Mouse (Mus musculus) Patski (cell line): ENCODE data around the gene Gtf2ird2. TPM values are rescaled to one million over a fixed set of nuclear protein-coding genes. Genes with fewer than 3 reads are reported as not detected.

Experiments
- ATAC-seq: fragments of 100-300 bp; one replicate; pipeline ENCODE4 v1.8.0; 2021
- CTCF ChIA-PET: fragments of 350-600 bp; sonication (Branson Sonifier 250); formaldehyde crosslinking; loops from one replicate; lab custom pipeline; 2022; ENCODE audit warnings: inconsistent platforms; lab: Charles Lee
- POLR2A ChIA-PET: fragments of 350-600 bp; sonication (Branson Sonifier 250); formaldehyde crosslinking; loops from one replicate; lab custom pipeline; 2022; ENCODE audit warnings: antibody characterized with exemption, inconsistent platforms; lab: Charles Lee
- DNase-seq: peaks from one replicate; pipeline ENCODE4 v3.0.0-alpha.2; 2011; ENCODE audit warnings: low read depth, low spot score
- H3K27me3 ChIP-seq: fragments of 371-371 bp; one replicate; pipeline ENCODE4 v1.5.1; 2021
- CTCF ChIP-seq: fragments of 100-300 bp; IDR thresholded peaks from one replicate; pipeline ENCODE4 v1.5.1; 2021
- in situ Hi-C: fragments of 300-500 bp; cut with MboI; formaldehyde crosslinking; loops from 3 replicates; pipeline ENCODE4 v1.11.1; 2018; ENCODE audit warnings: low pct_unique_long_range_greater_than_20kb, mixed read lengths
- polyA plus RNA-seq: library from polyadenylated mRNA; unstranded; gene quantifications from one replicate; pipeline ENCODE4 v1.2.3, GENCODE M21; 2021

Gene Gtf2ird2
- polyA plus RNA-seq, 1 experiment from 2014 or later, result 11.1 TPM

DNA sequence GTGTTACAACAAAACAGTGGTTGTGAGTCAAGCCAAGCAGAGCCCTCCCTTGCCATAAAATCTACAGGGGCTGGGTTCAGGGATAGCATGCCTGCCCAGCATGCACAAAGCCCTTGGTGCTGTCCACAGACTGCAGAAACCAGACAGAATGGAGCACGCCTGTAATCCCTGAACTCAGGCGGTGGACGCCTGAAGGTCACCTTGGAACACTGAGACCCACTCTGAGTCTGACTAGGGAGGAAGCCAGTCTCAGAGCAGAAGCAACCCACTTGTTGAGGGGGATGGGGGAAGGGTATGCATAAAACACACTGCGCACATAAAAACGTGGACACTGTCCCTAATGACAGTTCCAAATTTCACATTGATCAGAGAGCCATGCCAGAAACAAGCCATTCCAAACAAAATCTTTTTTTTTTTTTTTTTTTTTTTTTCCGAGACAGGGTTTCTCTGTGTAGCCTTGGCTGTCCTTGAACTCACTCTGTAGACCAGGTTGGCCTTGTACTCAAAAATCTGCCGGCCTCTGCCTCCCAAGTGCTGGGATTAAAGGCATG is 27.8 kb upstream of the Gtf2ird2 start:
- ATAC-seq, result no peak
- no peak for TF ChIP-seq CTCF
- H3K27me3 ChIP-seq, result no peaks in the 10 kb centered on the region

DNA sequence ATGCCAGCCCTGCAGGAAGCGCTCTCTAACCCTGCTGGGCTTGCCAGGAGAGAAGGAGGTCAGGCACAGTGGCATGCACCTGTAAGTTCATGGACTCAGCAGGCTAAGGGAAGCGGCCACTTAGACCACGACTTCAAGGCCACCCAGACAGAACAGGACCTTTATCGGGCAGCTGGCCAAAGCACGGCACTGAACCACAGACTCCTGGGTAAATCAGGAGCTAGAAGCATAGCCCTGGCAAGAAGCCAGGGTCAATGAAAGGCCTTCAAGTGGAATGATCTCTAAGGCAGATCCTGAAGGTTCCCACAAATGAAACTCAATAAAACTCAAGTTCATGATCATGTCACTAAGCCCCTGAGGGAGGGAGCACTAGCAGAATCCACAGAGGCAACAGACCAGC is 19.1 kb upstream of the Gtf2ird2 start:
- ATAC-seq, result peak; percentile 39
- DNase-seq, result no peak
- POLR2A ChIA-PET, result interaction anchor here (0.9 kb wide), 1 partner anchor 11 kb away, joined by 3 read pairs; the partner anchor contains the start of gene Rcc1l
- H3K27me3 ChIP-seq, result no peaks in the 10 kb centered on the region
- in situ Hi-C loops, result no loop called here
- CTCF ChIA-PET, result no interaction called here
- no peak for TF ChIP-seq CTCF

More for the DNA sequence above, 27.8 kb upstream of the Gtf2ird2 start:
- in situ Hi-C loops, result no loop called here
- CTCF ChIA-PET, result no interaction called here
- POLR2A ChIA-PET, result no interaction called here
- DNase-seq, result no peak

DNA sequence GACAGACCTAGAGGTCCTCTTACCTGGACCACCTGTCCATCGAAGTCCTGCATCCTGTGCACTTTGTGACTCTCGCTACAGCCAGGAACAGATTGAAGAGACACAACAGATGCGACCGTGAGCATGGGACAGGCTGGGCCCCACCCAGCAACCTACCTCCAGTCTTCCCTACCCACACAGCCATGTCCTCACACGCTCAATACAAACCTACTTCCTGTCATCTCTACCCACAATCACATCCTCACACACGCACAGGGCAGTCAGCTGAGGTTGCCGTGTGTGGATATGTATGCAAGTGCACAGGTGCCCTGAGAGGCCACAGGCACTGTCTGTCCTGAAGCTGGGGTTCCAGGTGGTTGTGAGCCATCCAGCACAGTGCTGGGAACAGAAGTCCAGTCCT is 17.2 kb upstream of the Gtf2ird2 start:
- ChIA-PET CTCF (no interaction called here), POLR2A (no interaction called here)
- no peaks in the 10 kb centered on the region for H3K27me3 ChIP-seq
- DNase-seq, result no peak
- no peak for ATAC-seq
- TF ChIP-seq CTCF, result no peak
- in situ Hi-C loops, result no loop called here

DNA sequence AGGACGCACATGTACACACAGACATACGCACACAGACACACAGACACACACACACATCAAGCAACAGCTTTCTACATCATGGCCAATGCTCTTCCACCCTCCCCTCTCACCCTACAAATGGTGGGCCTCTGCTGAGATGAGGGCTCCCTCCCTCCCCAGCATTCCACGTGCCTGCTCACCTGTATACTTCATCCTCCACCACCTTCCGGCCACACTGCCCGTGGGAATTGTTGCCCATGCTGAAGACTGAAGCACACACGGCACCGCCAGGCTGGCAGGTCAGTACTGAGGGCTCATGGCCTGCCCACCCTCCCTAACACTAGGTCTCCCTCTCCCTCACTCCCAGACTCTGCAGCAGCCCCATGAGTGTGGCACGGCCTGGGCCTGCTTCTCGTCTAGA is 15.8 kb upstream of the Gtf2ird2 start:
- TF ChIP-seq CTCF, result no peak
- no peak for ATAC-seq
- no peaks in the 10 kb centered on the region for H3K27me3 ChIP-seq
- POLR2A ChIA-PET, result no interaction called here
- CTCF ChIA-PET, result no interaction called here
- in situ Hi-C loops, result no loop called here
- DNase-seq, result no peak

DNA sequence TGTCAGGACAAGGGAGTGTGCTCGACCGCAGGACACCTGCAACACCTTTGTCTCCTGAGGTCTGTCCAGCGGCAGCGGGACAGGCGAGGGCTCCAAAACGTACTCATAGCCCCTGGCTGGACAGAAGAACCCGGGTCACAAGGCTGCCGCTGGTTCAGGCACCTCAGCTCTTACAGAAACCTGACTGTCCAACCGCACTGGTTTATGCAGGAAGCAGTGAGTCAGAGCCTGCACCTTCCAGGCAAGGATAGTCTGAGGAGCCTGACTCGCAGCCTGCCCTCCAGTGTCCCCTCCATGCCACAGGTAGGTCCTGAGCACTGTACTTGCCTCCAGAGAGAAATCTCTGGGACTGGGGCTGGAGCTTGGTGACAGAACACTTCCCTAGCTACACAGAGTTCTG is 14.6 kb upstream of the Gtf2ird2 start:
- ATAC-seq (no peak), DNase-seq (no peak)
- in situ Hi-C loops, result no loop called here
- no peak for TF ChIP-seq CTCF
- ChIA-PET POLR2A (no interaction called here), CTCF (no interaction called here)
- H3K27me3 ChIP-seq, result no peaks in the 10 kb centered on the region

DNA sequence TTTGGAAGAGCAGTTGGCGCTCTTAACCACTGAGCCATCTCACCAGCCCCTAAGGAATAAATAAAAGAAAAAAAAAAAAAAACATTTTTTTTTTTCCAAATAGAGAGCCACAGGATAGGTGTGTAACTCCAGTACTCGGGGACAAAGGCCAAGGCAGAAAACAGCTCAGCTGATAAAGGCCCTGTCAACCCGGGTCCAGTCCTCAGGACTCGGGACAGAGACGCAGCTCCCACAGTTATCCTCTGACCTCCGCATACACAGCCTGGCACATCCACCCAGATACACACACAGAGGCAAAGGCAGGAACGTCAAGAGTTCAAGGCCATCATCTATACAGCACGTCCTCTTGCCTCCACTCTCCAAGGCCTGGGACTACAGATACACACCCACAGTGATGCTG is 13.7 kb upstream of the Gtf2ird2 start:
- ATAC-seq (no peak), DNase-seq (no peak)

DNA sequence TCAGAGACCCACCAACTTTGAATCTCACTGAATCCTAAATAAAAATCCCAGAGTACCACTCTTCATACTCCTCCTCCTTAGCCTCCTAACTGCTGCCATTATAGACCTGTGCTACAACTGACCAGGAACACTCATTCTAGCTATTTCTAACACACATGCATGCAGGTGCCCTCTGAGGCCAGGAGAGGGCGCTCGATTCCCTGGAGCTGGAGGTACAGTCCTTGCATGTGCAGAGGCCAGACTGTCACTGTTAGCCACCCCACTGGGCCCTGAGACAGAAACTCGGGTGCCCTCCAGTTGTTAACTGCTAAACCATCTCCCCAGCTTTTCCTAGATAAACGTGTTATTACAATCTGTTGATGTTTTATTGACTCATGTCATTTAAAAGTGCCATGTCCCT is 10.6 kb upstream of the Gtf2ird2 start:
- ChIA-PET CTCF (interaction anchor here (0.7 to 1.2 kb wide), 3 partner anchors 11 to 50 kb away, joined by 3 read pairs; no protein-coding TSS in a partner anchor), POLR2A (no interaction called here)
- H3K27me3 ChIP-seq, result no peaks in the 10 kb centered on the region
- ATAC-seq, result no peak
- TF ChIP-seq CTCF, result no peak
- in situ Hi-C loops, result no loop called here
- DNase-seq, result no peak

More for the DNA sequence above, 13.7 kb upstream of the Gtf2ird2 start:
- in situ Hi-C loops, result no loop called here
- ChIA-PET CTCF (no interaction called here), POLR2A (interaction anchor here (0.7 kb wide), 2 partner anchors 17 to 127 kb away, joined by 3 to 4 read pairs; no protein-coding TSS in a partner anchor)
- TF ChIP-seq CTCF, result no peak
- H3K27me3 ChIP-seq, result no peaks in the 10 kb centered on the region

DNA sequence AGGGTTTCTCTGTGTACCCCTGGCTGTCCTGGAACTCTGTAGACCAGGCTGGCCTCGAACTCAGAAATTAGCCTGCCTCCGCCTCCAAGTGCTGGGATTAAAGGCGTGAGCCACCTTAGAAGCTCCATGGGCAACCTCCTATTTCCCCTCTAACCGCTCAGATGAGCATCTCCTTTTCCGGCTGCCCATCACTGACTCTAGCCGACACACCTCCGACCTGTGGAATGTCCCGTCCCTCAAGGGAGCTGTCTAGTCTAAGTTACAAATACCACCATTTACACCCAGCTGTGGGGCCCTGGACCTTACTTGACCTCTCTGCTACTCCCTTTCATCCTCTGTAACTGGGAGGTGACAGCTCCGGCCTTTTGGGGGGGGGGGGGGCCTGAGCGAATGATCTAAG is 8.1 kb upstream of the Gtf2ird2 start:
- in situ Hi-C loops, result no loop called here
- peak; percentile 44 for ATAC-seq
- ChIA-PET POLR2A (interaction anchor here (1.0 to 1.3 kb wide), 2 partner anchors 11 to 77 kb away, joined by 3 read pairs; no protein-coding TSS in a partner anchor), CTCF (interaction anchor here (1.5 kb wide), 2 partner anchors 14 to 26 kb away, joined by 3 read pairs; no protein-coding TSS in a partner anchor)
- H3K27me3 ChIP-seq, result no peaks in the 10 kb centered on the region
- TF ChIP-seq CTCF, result no peak
- DNase-seq, result no peak

DNA sequence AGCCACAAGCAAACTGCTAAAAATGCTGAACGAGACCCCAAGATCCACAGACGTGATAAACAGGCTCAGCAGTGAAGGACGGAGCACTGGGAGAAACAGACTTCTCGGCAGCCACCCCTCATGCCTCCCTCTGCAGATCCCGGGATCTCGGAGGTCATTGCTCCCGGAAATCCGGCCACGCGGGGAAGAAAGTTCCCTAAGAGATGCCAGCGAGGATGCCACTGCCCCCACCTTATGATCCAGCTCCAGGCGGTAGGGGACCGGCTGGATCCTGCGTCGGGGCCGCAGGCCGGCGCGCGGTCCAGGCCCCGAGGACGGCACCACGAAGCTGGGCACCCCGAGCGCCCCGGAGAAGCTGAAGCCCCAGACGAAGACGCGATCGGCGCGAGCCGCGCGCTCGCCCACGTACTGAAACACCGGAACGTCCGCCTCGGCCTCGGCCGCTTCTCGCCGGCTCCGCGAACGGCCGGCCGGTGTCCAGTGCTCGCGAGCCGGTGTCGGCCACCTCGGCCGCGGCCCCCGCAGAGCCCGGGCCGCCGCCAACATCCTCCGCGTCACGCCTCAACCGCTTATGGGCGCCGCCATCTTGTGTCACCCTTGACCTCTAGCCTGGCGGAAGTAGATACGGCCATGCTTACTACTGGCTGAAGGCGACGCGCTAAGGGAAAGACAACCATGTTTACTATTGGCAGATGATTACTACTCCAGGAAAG is 7.5 kb upstream of the Gtf2ird2 start, which contains the start of gene Rcc1l:
Rcc1l (minus strand) TSS at position 606 of the 713 bp plus-strand sequence.
- H3K27me3 ChIP-seq, result no peaks in the 10 kb centered on the region
- CTCF ChIA-PET, result interaction anchor here (1.5 kb wide), 1 partner anchor 27 kb away, joined by 3 read pairs; no protein-coding TSS in a partner anchor
- TF ChIP-seq CTCF, result no peak
- POLR2A ChIA-PET, result interaction anchor here (0.7 to 1.3 kb wide), 3 partner anchors 12 to 137 kb away, joined by 3 to 4 read pairs (median 3); no protein-coding TSS in a partner anchor
- DNase-seq (no peak), ATAC-seq (peak; percentile 67)
- in situ Hi-C loops, result no loop called here

DNA sequence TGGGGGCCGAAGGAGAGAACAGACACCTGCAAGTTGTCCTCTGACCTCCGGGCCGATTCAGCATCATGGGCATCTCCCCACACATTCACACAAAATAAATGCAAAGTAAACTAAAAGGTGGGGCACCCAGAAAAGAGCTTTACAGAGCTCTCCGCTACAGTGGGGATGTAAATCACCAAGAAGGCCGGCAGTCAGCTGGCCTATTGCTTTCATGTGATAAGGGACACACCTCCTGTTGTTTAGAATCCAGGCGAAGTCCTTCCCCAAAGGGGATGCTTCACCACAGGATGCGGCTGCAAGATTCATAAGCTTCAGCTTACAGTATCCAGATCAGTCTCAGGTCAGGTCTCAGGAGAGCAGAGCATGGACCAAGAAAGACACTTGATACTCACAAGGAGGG is 5.3 kb upstream of the Gtf2ird2 start:
- ChIA-PET CTCF (interaction anchor here (0.9 kb wide), 1 partner anchor 168 kb away, joined by 3 read pairs; no protein-coding TSS in a partner anchor), POLR2A (no interaction called here)
- in situ Hi-C loops, result no loop called here
- ATAC-seq (no peak), DNase-seq (no peak)
- no peak for TF ChIP-seq CTCF
- H3K27me3 ChIP-seq, result no peaks in the 10 kb centered on the region
